Mouse (Mus musculus) liver, adult 2 months (tissue): ENCODE results near the gene Mrps36.

Experiments
- CTCF ChIP-seq: fragments of 200-500 bp; IDR thresholded peaks from 2 replicates; pipeline ENCODE4 v1.5.1; 2011; ENCODE audit warnings: low read depth, low read length, control low read depth
- POLR2A ChIP-seq: fragments of 200-500 bp; IDR thresholded peaks from 2 replicates; pipeline ENCODE4 v1.6.1; 2011; ENCODE audit warnings: low read length, control low read depth; ENCODE audit not compliant: insufficient read depth; ENCODE audit errors: extremely low read depth

GRCm38 (mm10) chr13:100774704-100775103 is 30.2 kb upstream of the Mrps36 start:
- TF ChIP-seq CTCF (no peak), POLR2A (no peak)
